Comparison of ENCODE assay signal across 8 mouse cellular contexts in genomic region chr4:123664021-123664950, GRCm38 (mm10). TPM values are rescaled to one million over a fixed set of nuclear protein-coding genes. Genes with fewer than 3 reads are reported as not detected.
DNase-seq lines count a peak whose midpoint lies in the region; ATAC-seq and TF ChIP-seq lines count a peak whose summit lies in the region.

No protein-coding gene starts in this region.

- peak overlapping the region; percentile 98 for H3K9ac ChIP-seq in embryonic facial prominence, embryonic 12.5 days
- H3K9ac ChIP-seq in liver, embryonic 15.5 days, result peak overlapping the region; percentile 95
- H3K9ac ChIP-seq in neural tube, embryonic 11.5 days (ENCODE audit: low read length), result peak overlapping the region; percentile 99

- no peaks in the 10 kb centered on the region for H3K27me3 ChIP-seq in embryonic facial prominence, embryonic 12.5 days
- no peaks in the 10 kb centered on the region for H3K27me3 ChIP-seq in kidney, adult 2 months (replicated peaks; ENCODE audit: control insufficient read depth, insufficient read depth, low read length)
- 0 out of 2 replicates have a peak, but pooled peaks cover 4% of the 10 kb centered on the region for H3K27me3 ChIP-seq in liver, embryonic 15.5 days
- no peaks in the 10 kb centered on the region for H3K27me3 ChIP-seq in neural tube, embryonic 11.5 days (ENCODE audit: control insufficient read depth, insufficient read depth, low read length)
- no peaks in the 10 kb centered on the region for H3K27me3 ChIP-seq in testis, adult 2 months (ENCODE audit: control insufficient read depth, insufficient read depth, low read length)

- no peaks in the 10 kb centered on the region for H3K9me3 ChIP-seq in embryonic facial prominence, embryonic 12.5 days
- no peaks in the 10 kb centered on the region for H3K9me3 ChIP-seq in liver, embryonic 15.5 days (replicated peaks)
- no peaks in the 10 kb centered on the region for H3K9me3 ChIP-seq in neural tube, embryonic 11.5 days (ENCODE audit: control insufficient read depth, low read length)

- DNase-seq in CD4-positive helper T cell, adult 2 months (ENCODE audit: low read depth, low spot score), result peak; percentile 80
- DNase-seq in adrenal gland, postnatal 10 days, result peak; percentile 86
- peak; percentile 73 to 76 for DNase-seq in heart, adult 9 months (ENCODE audit: low spot score in 2 of 2)
- peak; percentile 88 for DNase-seq in kidney, adult 2 months
- peak; percentile 80 for DNase-seq in neural tube, embryonic 11.5 days (ENCODE audit: low spot score)

- peak; percentile 39 for TF ChIP-seq POLR2A in kidney, adult 2 months (IDR thresholded peaks at IDR 0.05; ENCODE audit: low read depth, low read length)
- no peak for TF ChIP-seq POLR2A in testis, adult 2 months (IDR thresholded peaks at IDR 0.05; ENCODE audit: control insufficient read depth, low read depth, low read length)

- peak overlapping the region; percentile 86 for H3K4me2 ChIP-seq in embryonic facial prominence, embryonic 12.5 days (replicated peaks)
- peak overlapping the region; percentile 99 for H3K4me2 ChIP-seq in liver, embryonic 15.5 days
- H3K4me2 ChIP-seq in neural tube, embryonic 11.5 days (ENCODE audit: low read depth), result peak overlapping the region; percentile 84

- peak overlapping the region; percentile 91 for H3K4me3 ChIP-seq in embryonic facial prominence, embryonic 12.5 days
- H3K4me3 ChIP-seq in kidney, adult 2 months (ENCODE audit: insufficient read depth, low read depth, low read length), result peak overlapping the region; percentile 93
- peak overlapping the region; percentile 95 for H3K4me3 ChIP-seq in liver, embryonic 15.5 days (replicated peaks)
- H3K4me3 ChIP-seq in neural tube, embryonic 11.5 days (ENCODE audit: low read depth, low read length), result peak overlapping the region; percentile 83
- H3K4me3 ChIP-seq in testis, adult 2 months (ENCODE audit: control insufficient read depth, low read depth, low read length), result peak overlapping the region; percentile 94

- WGBS in embryonic facial prominence, embryonic 12.5 days, result under 1% methylated on average over 99 of the region's 125 CpGs
- under 1% methylated on average over 124 of the region's 125 CpGs for WGBS in kidney, adult 2 months
- under 1% methylated on average over 125 of the region's 125 CpGs for WGBS in liver, embryonic 15.5 days (ENCODE audit: insufficient replicate concordance)
- under 1% methylated on average over 94 of the region's 125 CpGs for WGBS in neural tube, embryonic 11.5 days

- H3K4me1 ChIP-seq in embryonic facial prominence, embryonic 12.5 days, result peaks cover 34% of the 10 kb centered on the region
- peaks cover 12% of the 10 kb centered on the region; the same call in 1 of the 2 replicates for H3K4me1 ChIP-seq in kidney, adult 2 months (ENCODE audit: control insufficient read depth, insufficient read depth, low read length)
- peaks cover 61% of the 10 kb centered on the region for H3K4me1 ChIP-seq in liver, embryonic 15.5 days (replicated peaks)
- H3K4me1 ChIP-seq in neural tube, embryonic 11.5 days (ENCODE audit: control insufficient read depth, insufficient read depth, low read length), result peaks cover 26% of the 10 kb centered on the region
- peaks cover 14% of the 10 kb centered on the region for H3K4me1 ChIP-seq in testis, adult 2 months (ENCODE audit: control insufficient read depth, insufficient read depth, low read length)

- peak overlapping the region; percentile 99 for H3K27ac ChIP-seq in embryonic facial prominence, embryonic 12.5 days
- H3K27ac ChIP-seq in kidney, adult 2 months (ENCODE audit: insufficient read depth, low read depth, low read length), result peak overlapping the region; percentile 85
- H3K27ac ChIP-seq in liver, embryonic 15.5 days (replicated peaks), result peak overlapping the region; percentile 99
- peak overlapping the region; percentile 100 for H3K27ac ChIP-seq in neural tube, embryonic 11.5 days (ENCODE audit: low read depth, low read length)
- H3K27ac ChIP-seq in testis, adult 2 months (ENCODE audit: control insufficient read depth, insufficient read depth, low read depth, low read length), result peak overlapping the region; percentile 93

- no peak for TF ChIP-seq CTCF in kidney, adult 2 months (conservative IDR thresholded peaks at IDR 0.05; ENCODE audit: insufficient read depth, insufficient read length, low read depth, low read length)
- TF ChIP-seq CTCF in testis, adult 2 months (IDR thresholded peaks at IDR 0.05; ENCODE audit: control insufficient read depth, insufficient read depth, insufficient replicate concordance, low read depth, low read length), result no peak

- ATAC-seq in embryonic facial prominence, embryonic 12.5 days (ENCODE audit: insufficient number of reproducible peaks, insufficient read depth, low FRiP score, low TSS enrichment), result peak; percentile 68
- ATAC-seq in liver, embryonic 15.5 days (ENCODE audit: insufficient read depth), result peak; percentile 90
- peak; percentile 58 for ATAC-seq in neural tube, embryonic 11.5 days (ENCODE audit: insufficient read depth, low FRiP score, low TSS enrichment)

- no peaks in the 10 kb centered on the region for H3K36me3 ChIP-seq in embryonic facial prominence, embryonic 12.5 days
- no peaks in the 10 kb centered on the region for H3K36me3 ChIP-seq in kidney, adult 2 months (ENCODE audit: control insufficient read depth, insufficient read depth, low read length)
- no peaks in the 10 kb centered on the region for H3K36me3 ChIP-seq in liver, embryonic 15.5 days (replicated peaks)
- no peaks in the 10 kb centered on the region for H3K36me3 ChIP-seq in neural tube, embryonic 11.5 days (ENCODE audit: control insufficient read depth, insufficient read depth, low read length)
- H3K36me3 ChIP-seq in testis, adult 2 months (ENCODE audit: control insufficient read depth, insufficient read depth, low read length), result no peaks in the 10 kb centered on the region

RNA-seq across cellular contexts. Expression of gene Macf1, which starts 19.9 kb away (rescaled TPM):
- 100 to 1,000 TPM; 170 to 248 TPM for total RNA-seq in adrenal gland, postnatal 10 days (2021)
- 56.5 and 57.3 TPM in 2 replicates for polyA plus RNA-seq in embryonic facial prominence, embryonic 12.5 days (2016; fragmentation: Nextera tagmentation; extraction: Ambion mirVana)
- polyA plus RNA-seq in kidney, adult 2 months (2012; rRNA removed), result 58.4 and 62.9 TPM in 2 replicates
- polyA plus RNA-seq in liver, embryonic 15.5 days (2015; fragmentation: Nextera tagmentation; extraction: Ambion mirVana), result 8.4 and 9.6 TPM in 2 replicates
- 78.2 and 79.1 TPM in 2 replicates for polyA plus RNA-seq in neural tube, embryonic 11.5 days (2014; fragmentation: Nextera tagmentation; extraction: Ambion mirVana)
- polyA plus RNA-seq in testis, adult 2 months (2012; rRNA removed), result 20.0 and 24.4 TPM in 2 replicates

RNA-seq across cellular contexts. Expression of gene Ndufs5, which starts 53.7 kb away (rescaled TPM):
- total RNA-seq in adrenal gland, postnatal 10 days (2021), result 100 to 1,000 TPM; 371 to 393 TPM
- polyA plus RNA-seq in embryonic facial prominence, embryonic 12.5 days (2016; fragmentation: Nextera tagmentation; extraction: Ambion mirVana), result 324 and 329 TPM in 2 replicates
- polyA plus RNA-seq in kidney, adult 2 months (2012; rRNA removed), result 99.5 and 147 TPM in 2 replicates
- 144 and 157 TPM in 2 replicates for polyA plus RNA-seq in liver, embryonic 15.5 days (2015; fragmentation: Nextera tagmentation; extraction: Ambion mirVana)
- 337 and 365 TPM in 2 replicates for polyA plus RNA-seq in neural tube, embryonic 11.5 days (2014; fragmentation: Nextera tagmentation; extraction: Ambion mirVana)
- polyA plus RNA-seq in testis, adult 2 months (2012; rRNA removed), result 84.6 and 117 TPM in 2 replicates

Comparison
In these comparisons a context has a peak if more than half of its experiments do, and no peak if none do; other contexts are left out.
1. Peak in every context shown above with its lines: DNase-seq, ATAC-seq, H3K4me3 ChIP-seq and H3K27ac ChIP-seq.